20 mouse cellular contexts compared by ENCODE assay signal in genomic region chr17:8813773-8814491, GRCm38 (mm10).
DNase-seq lines count a peak whose midpoint lies in the region; ATAC-seq lines count a peak whose summit lies in the region.
"Had no signal": no experiment of that assay in that cellular context is flagged by ENCODE, and none has a peak within 500 bp of the region (broad histone marks: within the 10 kb centered on the region; RNA-seq: fewer than 3 reads in every experiment).

No protein-coding gene starts in this region.

- H3K9me3 ChIP-seq in kidney, embryonic 15.5 days (replicated peaks), result no peaks in the 10 kb centered on the region
- no peaks in the 10 kb centered on the region for H3K9me3 ChIP-seq in kidney, embryonic 14.5 days (ENCODE audit: control insufficient read depth, low read length)
- H3K9me3 ChIP-seq: forebrain, embryonic 13.5 days; midbrain, embryonic 13.5 days had no signal

- H3K4me3 ChIP-seq in kidney, embryonic 15.5 days (replicated peaks), result no peak overlapping the region
- no peak overlapping the region for H3K4me3 ChIP-seq in kidney, embryonic 14.5 days (ENCODE audit: low read length)
- H3K4me3 ChIP-seq: erythroblast, embryonic 14.5 days; forebrain, embryonic 13.5 days; midbrain, embryonic 13.5 days had no signal

- 0 out of 2 replicates have a peak, but pooled peaks cover 3% of the 10 kb centered on the region for H3K4me1 ChIP-seq in kidney, embryonic 15.5 days
- H3K4me1 ChIP-seq in kidney, embryonic 14.5 days (ENCODE audit: control insufficient read depth, insufficient read depth, low read length), result no peaks in the 10 kb centered on the region

- no peak for ATAC-seq in kidney, embryonic 15.5 days (replicated peaks; ENCODE audit: low FRiP score)
- no peak for ATAC-seq in kidney, embryonic 14.5 days (ENCODE audit: low FRiP score, low TSS enrichment)
- ATAC-seq: forebrain, embryonic 13.5 days; hindbrain, postnatal 0 days; intestine, postnatal 0 days; midbrain, embryonic 13.5 days had no signal

- peak; percentile 29 for DNase-seq in gastrocnemius, postnatal 14 days
- DNase-seq in gastrocnemius, postnatal 36 days, result no peak
- peak; percentile 10 for DNase-seq in thymus, postnatal 14 days
- no peak for DNase-seq in thymus, postnatal 25 days
- DNase-seq in spleen, postnatal 4 days (ENCODE audit: low spot score in 2 of 2), result no peak
- DNase-seq: adrenal gland, adult 2 months; B cell, adult 2 months; cerebellum, adult 9-10 months; gastrocnemius, postnatal 25 days; liver; lung, adult 18-20 months; thymus, postnatal 4 days had no signal

- intact Hi-C loops in gastrocnemius, postnatal 14 days (cut with DNase I; ENCODE audit: low total_unique reads), result no loop called here
- intact Hi-C loops in gastrocnemius, postnatal 36 days (cut with DNase I), result no loop called here

- H3K36me3 ChIP-seq in kidney, embryonic 15.5 days, result no peaks in the 10 kb centered on the region
- H3K36me3 ChIP-seq in kidney, embryonic 14.5 days (ENCODE audit: control insufficient read depth, insufficient read depth, low read length), result no peaks in the 10 kb centered on the region
- H3K36me3 ChIP-seq: midbrain, embryonic 13.5 days had no signal

- H3K9ac ChIP-seq in kidney, embryonic 15.5 days, result no peak overlapping the region
- H3K9ac ChIP-seq in kidney, embryonic 14.5 days (ENCODE audit: low read depth, low read length), result no peak overlapping the region
- H3K9ac ChIP-seq: forebrain, embryonic 13.5 days; midbrain, embryonic 13.5 days had no signal

- H3K27me3 ChIP-seq in kidney, embryonic 15.5 days, result peaks cover 17% of the 10 kb centered on the region; the same call in 1 of the 2 replicates
- no peaks in the 10 kb centered on the region for H3K27me3 ChIP-seq in kidney, embryonic 14.5 days (ENCODE audit: control insufficient read depth, insufficient read depth, low read length)
- H3K27me3 ChIP-seq: forebrain, embryonic 13.5 days; midbrain, embryonic 13.5 days had no signal

- no peak overlapping the region for H3K4me2 ChIP-seq in kidney, embryonic 15.5 days
- no peak overlapping the region for H3K4me2 ChIP-seq in kidney, embryonic 14.5 days (replicated peaks; ENCODE audit: low read depth, low read length)
- H3K4me2 ChIP-seq: forebrain, embryonic 13.5 days; midbrain, embryonic 13.5 days had no signal

- WGBS in kidney, embryonic 15.5 days, result 78% methylated on average over 3 of the region's 3 CpGs
- 80% methylated on average over 3 of the region's 3 CpGs for WGBS in kidney, embryonic 14.5 days

- 0 out of 2 replicates have a peak overlapping the region, but pooled peaks have one; percentile 18 for H3K27ac ChIP-seq in kidney, embryonic 15.5 days
- no peak overlapping the region for H3K27ac ChIP-seq in kidney, embryonic 14.5 days (ENCODE audit: low read depth, low read length)
- H3K27ac ChIP-seq: forebrain, embryonic 13.5 days; hindbrain, postnatal 0 days; macrophage; midbrain, embryonic 13.5 days had no signal

Comparison
In these comparisons a context has a peak if more than half of its experiments do, and no peak if none do; other contexts are left out.
1. DNase-seq: peak in gastrocnemius, postnatal 14 days (single experiment) and thymus, postnatal 14 days (single experiment); none in gastrocnemius, postnatal 36 days (0 of 2), thymus, postnatal 25 days (single experiment) and spleen, postnatal 4 days (0 of 2).